Mouse (Mus musculus) midbrain, embryonic 14.5 days (tissue): Measurements from ENCODE around the gene Tmem50b. TPM values are rescaled to one million over a fixed set of nuclear protein-coding genes. Genes with fewer than 3 reads are reported as not detected.

ENCODE experiments used
- ATAC-seq: fragments of 200-750 bp; cut with Nextera tagmentation; 2 replicates; pipeline ENCODE4 v1.8.0; 2017; ENCODE audit warnings: moderate number of reproducible peaks, moderate library complexity; ENCODE audit not compliant: low FRiP score, low TSS enrichment
- DNase-seq: peaks from one replicate; pipeline ENCODE4 v3.0.0-alpha.2; 2015
- H3K27ac ChIP-seq: fragments of 300-500 bp; sonication (generic); replicated peaks from 2 replicates; pipeline ENCODE4 v1.5.1; 2014; ENCODE audit warnings: mild to moderate bottlenecking, low read depth, low read length, moderate library complexity
- H3K27me3 ChIP-seq: fragments of 300-500 bp; sonication (generic); 2 replicates; pipeline ENCODE4 v1.6.1; 2014; ENCODE audit warnings: low read length, control low read depth, mixed read lengths; ENCODE audit not compliant: control insufficient read depth, insufficient read depth
- H3K36me3 ChIP-seq: fragments of 300-500 bp; sonication (generic); 2 replicates; pipeline ENCODE4 v1.6.1; 2014; ENCODE audit warnings: low read length, control low read depth; ENCODE audit not compliant: control insufficient read depth, insufficient read depth
- H3K4me1 ChIP-seq: fragments of 300-500 bp; sonication (generic); 2 replicates; pipeline ENCODE4 v1.6.1; 2014; ENCODE audit warnings: mild to moderate bottlenecking, antibody characterized with exemption, low read length, control low read depth; ENCODE audit not compliant: control insufficient read depth, insufficient read depth
- H3K4me2 ChIP-seq: fragments of 300-500 bp; sonication (generic); 2 replicates; pipeline ENCODE4 v1.6.1; 2014; ENCODE audit warnings: mild to moderate bottlenecking, low read length, moderate library complexity
- H3K4me3 ChIP-seq: fragments of 300-500 bp; sonication (generic); replicated peaks from 2 replicates; pipeline ENCODE4 v1.5.1; 2014; ENCODE audit warnings: low read depth, low read length
- H3K9ac ChIP-seq: fragments of 300-500 bp; sonication (generic); replicated peaks from 2 replicates; pipeline ENCODE4 v1.6.1; 2014; ENCODE audit warnings: mild to moderate bottlenecking, low read length, moderate library complexity
- H3K9me3 ChIP-seq: fragments of 300-500 bp; sonication (generic); 2 replicates; pipeline ENCODE4 v1.6.1; 2016; ENCODE audit warnings: low read length, control low read depth, mixed read lengths; ENCODE audit not compliant: control insufficient read depth
- WGBS: fragments of 180-500 bp; shearing (Covaris S2); extraction: QIAGEN DNeasy Blood & Tissue Kit; methylation state at CpG from one replicate; pipeline ENCODE4 v1.1.7; 2014; 5-methylcytosine and 5-hydroxymethylcytosine counted together
- polyA plus RNA-seq: library from polyadenylated mRNA; unstranded; fragments of >200 nt; fragmentation: Nextera tagmentation; extraction: Ambion mirVana; gene quantifications from 2 replicates; pipeline ENCODE4 v1.2.1, GENCODE M21; 2014

Gene Tmem50b
- polyA plus RNA-seq, 1 experiment from 2014 or later, result 77.8 TPM

- Histone ChIP-seq H3K4me2 (no peak overlapping the region), H3K4me1 (no peaks in the 10 kb centered on the region), H3K27me3 (no peaks in the 10 kb centered on the region), H3K27ac (no peak overlapping the region), H3K4me3 (no peak overlapping the region), H3K9me3 (no peaks in the 10 kb centered on the region), H3K9ac (no peak overlapping the region), H3K36me3 (peaks cover 86% of the 10 kb centered on the region)
- 97% methylated on average over 7 of the region's 7 CpGs for WGBS
- DNase-seq (no peak), ATAC-seq (no peak)
Measured at GRCm38 (mm10) chr16:91632940-91633339, 35.3 kb upstream of the Tmem50b start.

GRCm38 (mm10) chr16:91632439-91632838 is 34.8 kb upstream of the Tmem50b start:
- Histone ChIP-seq H3K36me3 (peaks cover 86% of the 10 kb centered on the region), H3K9ac (no peak overlapping the region), H3K27me3 (no peaks in the 10 kb centered on the region), H3K4me3 (no peak overlapping the region), H3K9me3 (no peaks in the 10 kb centered on the region), H3K4me2 (no peak overlapping the region), H3K27ac (no peak overlapping the region), H3K4me1 (no peaks in the 10 kb centered on the region)
- DNase-seq, result no peak
- no peak for ATAC-seq
- WGBS, result 91% methylated on average over 5 of the region's 5 CpGs

GRCm38 (mm10) chr16:91630584-91630983 is 33.0 kb upstream of the Tmem50b start:
- DNase-seq (no peak), ATAC-seq (no peak)
- Histone ChIP-seq H3K4me1 (no peaks in the 10 kb centered on the region), H3K36me3 (peaks cover 81% of the 10 kb centered on the region), H3K27me3 (no peaks in the 10 kb centered on the region), H3K27ac (no peak overlapping the region), H3K9me3 (no peaks in the 10 kb centered on the region), H3K9ac (no peak overlapping the region), H3K4me3 (no peak overlapping the region), H3K4me2 (no peak overlapping the region)
- WGBS, result 69% methylated on average over 1 of the region's 1 CpGs

GRCm38 (mm10) chr16:91629749-91630148 is 32.1 kb upstream of the Tmem50b start:
- no peaks in the 10 kb centered on the region for H3K9me3 ChIP-seq
- no peaks in the 10 kb centered on the region for H3K4me1 ChIP-seq
- H3K27me3 ChIP-seq, result no peaks in the 10 kb centered on the region
- H3K36me3 ChIP-seq, result peaks cover 82% of the 10 kb centered on the region
- DNase-seq (no peak), ATAC-seq (no peak)
- no peak overlapping the region for H3K4me3 ChIP-seq
- H3K27ac ChIP-seq, result no peak overlapping the region
- no peak overlapping the region for H3K9ac ChIP-seq
- H3K4me2 ChIP-seq, result no peak overlapping the region
- 100% methylated on average over 4 of the region's 4 CpGs for WGBS

- ATAC-seq (no peak), DNase-seq (no peak)
- Histone ChIP-seq H3K4me1 (no peaks in the 10 kb centered on the region), H3K36me3 (peaks cover 86% of the 10 kb centered on the region), H3K27ac (no peak overlapping the region), H3K9me3 (no peaks in the 10 kb centered on the region), H3K4me3 (no peak overlapping the region), H3K27me3 (no peaks in the 10 kb centered on the region), H3K9ac (no peak overlapping the region), H3K4me2 (no peak overlapping the region)
- WGBS, result 97% methylated on average over 3 of the region's 3 CpGs
Measured at GRCm38 (mm10) chr16:91628673-91629072, 31.1 kb upstream of the Tmem50b start.

- H3K27ac ChIP-seq, result no peak overlapping the region
- H3K4me2 ChIP-seq, result no peak overlapping the region
- no peak for ATAC-seq
- H3K36me3 ChIP-seq, result peaks cover 86% of the 10 kb centered on the region
- H3K9me3 ChIP-seq, result no peaks in the 10 kb centered on the region
- no peak for DNase-seq
- 87% methylated on average over 7 of the region's 7 CpGs for WGBS
- H3K27me3 ChIP-seq, result no peaks in the 10 kb centered on the region
- no peak overlapping the region for H3K4me3 ChIP-seq
- no peaks in the 10 kb centered on the region for H3K4me1 ChIP-seq
- no peak overlapping the region for H3K9ac ChIP-seq
Measured at GRCm38 (mm10) chr16:91627831-91628230, 30.2 kb upstream of the Tmem50b start.

- no peak overlapping the region for H3K4me3 ChIP-seq
- no peaks in the 10 kb centered on the region for H3K27me3 ChIP-seq
- no peak overlapping the region for H3K27ac ChIP-seq
- no peak overlapping the region for H3K9ac ChIP-seq
- H3K9me3 ChIP-seq, result no peaks in the 10 kb centered on the region
- H3K4me1 ChIP-seq, result peaks cover 3% of the 10 kb centered on the region; the same call in 1 of the 2 replicates
- H3K4me2 ChIP-seq, result no peak overlapping the region
- H3K36me3 ChIP-seq, result peaks cover 75% of the 10 kb centered on the region
- DNase-seq (no peak), ATAC-seq (no peak)
- 97% methylated on average over 9 of the region's 9 CpGs for WGBS
Measured at GRCm38 (mm10) chr16:91623074-91623473, 25.5 kb upstream of the Tmem50b start.

GRCm38 (mm10) chr16:91620991-91621390 is 23.4 kb upstream of the Tmem50b start:
- no peak overlapping the region for H3K27ac ChIP-seq
- no peaks in the 10 kb centered on the region for H3K27me3 ChIP-seq
- H3K9ac ChIP-seq, result no peak overlapping the region
- H3K9me3 ChIP-seq, result no peaks in the 10 kb centered on the region
- WGBS, result 94% methylated on average over 11 of the region's 11 CpGs
- H3K36me3 ChIP-seq, result peaks cover 58% of the 10 kb centered on the region
- no peak overlapping the region for H3K4me3 ChIP-seq
- ATAC-seq (no peak), DNase-seq (no peak)
- H3K4me2 ChIP-seq, result no peak overlapping the region
- H3K4me1 ChIP-seq, result peaks cover 4% of the 10 kb centered on the region; the same call in 1 of the 2 replicates

- Histone ChIP-seq H3K27ac (no peak overlapping the region), H3K4me3 (no peak overlapping the region), H3K27me3 (no peaks in the 10 kb centered on the region), H3K4me1 (peaks cover 4% of the 10 kb centered on the region; the same call in 1 of the 2 replicates), H3K36me3 (peaks cover 51% of the 10 kb centered on the region), H3K4me2 (no peak overlapping the region), H3K9me3 (no peaks in the 10 kb centered on the region), H3K9ac (no peak overlapping the region)
- no peak for DNase-seq
- 93% methylated on average over 5 of the region's 5 CpGs for WGBS
- no peak for ATAC-seq
Measured at GRCm38 (mm10) chr16:91620185-91620584, 22.6 kb upstream of the Tmem50b start.
